Mouse (Mus musculus) forebrain, embryonic 16.5 days (tissue): ENCODE data around the gene Rsg1. TPM values are rescaled to one million over a fixed set of nuclear protein-coding genes. Genes with fewer than 3 reads are reported as not detected.

Experiments used
- ATAC-seq: fragments of 200-750 bp; cut with Nextera tagmentation; 2 replicates; pipeline ENCODE4 v1.8.0; 2017; ENCODE audit warnings: mild to moderate bottlenecking, moderate library complexity
- H3K27ac ChIP-seq: fragments of 300-500 bp; sonication (generic); 2 replicates; pipeline ENCODE4 v1.5.1; 2014; ENCODE audit warnings: low read length, control low read depth
- H3K27me3 ChIP-seq: fragments of 300-500 bp; sonication (generic); replicated peaks from 2 replicates; pipeline ENCODE4 v1.6.1; 2014; ENCODE audit warnings: low read length; ENCODE audit not compliant: control insufficient read depth, insufficient read depth
- H3K36me3 ChIP-seq: fragments of 300-500 bp; sonication (generic); 2 replicates; pipeline ENCODE4 v1.6.1; 2014; ENCODE audit not compliant: control insufficient read depth, insufficient read depth
- H3K4me1 ChIP-seq: fragments of 300-500 bp; sonication (generic); replicated peaks from 2 replicates; pipeline ENCODE4 v1.6.1; 2014; ENCODE audit warnings: low read length; ENCODE audit not compliant: control insufficient read depth, insufficient read depth
- H3K4me2 ChIP-seq: fragments of 300-500 bp; sonication (generic); 2 replicates; pipeline ENCODE4 v1.6.1; 2014; ENCODE audit warnings: mild to moderate bottlenecking, low read length, control low read depth
- H3K4me3 ChIP-seq: fragments of 300-500 bp; sonication (generic); replicated peaks from 2 replicates; pipeline ENCODE4 v1.5.1; 2014; ENCODE audit warnings: mild to moderate bottlenecking, low read length, control low read depth
- H3K9ac ChIP-seq: fragments of 300-500 bp; sonication (generic); replicated peaks from 2 replicates; pipeline ENCODE4 v1.6.1; 2014; ENCODE audit warnings: low read depth, low read length, control low read depth
- H3K9me3 ChIP-seq: fragments of 300-500 bp; sonication (generic); 2 replicates; pipeline ENCODE4 v1.6.1; 2016; ENCODE audit warnings: low read length; ENCODE audit not compliant: control insufficient read depth
- WGBS: fragments of 180-500 bp; shearing (Covaris S2); extraction: QIAGEN DNeasy Blood & Tissue Kit; methylation state at CpG from one replicate; pipeline ENCODE4 v1.1.7; 2014; 5-methylcytosine and 5-hydroxymethylcytosine counted together
- polyA plus RNA-seq: library from polyadenylated mRNA; unstranded; fragments of >200 nt; fragmentation: Nextera tagmentation; extraction: Ambion mirVana; gene quantifications from 2 replicates; pipeline ENCODE4 v1.2.1, GENCODE M21; 2015

The Rsg1 gene
- polyA plus RNA-seq, 1 experiment from 2014 or later, result 11.0 TPM

- Histone ChIP-seq H3K9me3 (no peaks in the 10 kb centered on the region), H3K9ac (no peak overlapping the region), H3K4me2 (no peak overlapping the region), H3K27ac (no peak overlapping the region), H3K36me3 (no peaks in the 10 kb centered on the region), H3K27me3 (no peaks in the 10 kb centered on the region), H3K4me3 (no peak overlapping the region), H3K4me1 (no peaks in the 10 kb centered on the region)
- ATAC-seq, result no peak
- 94% methylated on average over 2 of the region's 2 CpGs for WGBS
Measured at GRCm38 (mm10) chr4:141183932-141184331, 29.8 kb upstream of the Rsg1 start.

- no peak for ATAC-seq
- Histone ChIP-seq H3K27me3 (no peaks in the 10 kb centered on the region), H3K36me3 (no peaks in the 10 kb centered on the region), H3K4me3 (no peak overlapping the region), H3K9ac (no peak overlapping the region), H3K4me2 (no peak overlapping the region), H3K27ac (no peak overlapping the region), H3K9me3 (no peaks in the 10 kb centered on the region), H3K4me1 (no peaks in the 10 kb centered on the region)
- WGBS, result 87% methylated on average over 4 of the region's 4 CpGs
Measured at GRCm38 (mm10) chr4:141184426-141184825, 29.3 kb upstream of the Rsg1 start.

- WGBS, result 79% methylated on average over 9 of the region's 9 CpGs
- no peaks in the 10 kb centered on the region for H3K36me3 ChIP-seq
- ATAC-seq, result no peak
Measured at GRCm38 (mm10) chr4:141186923-141187836, 26.6 kb upstream of the Rsg1 start.

GRCm38 (mm10) chr4:141191294-141191693, 22.5 kb upstream of the Rsg1 start:
- Histone ChIP-seq H3K27ac (no peak overlapping the region), H3K9ac (no peak overlapping the region), H3K4me2 (no peak overlapping the region), H3K36me3 (peaks cover 8% of the 10 kb centered on the region), H3K27me3 (no peaks in the 10 kb centered on the region), H3K4me3 (no peak overlapping the region), H3K9me3 (no peaks in the 10 kb centered on the region), H3K4me1 (no peaks in the 10 kb centered on the region)
- WGBS, result 92% methylated on average over 7 of the region's 7 CpGs
- ATAC-seq, result no peak

More at GRCm38 (mm10) chr4:141186923-141187836, 26.6 kb upstream of the Rsg1 start:
- Histone ChIP-seq H3K27ac (no peak overlapping the region), H3K9me3 (no peaks in the 10 kb centered on the region), H3K4me2 (no peak overlapping the region), H3K4me3 (no peak overlapping the region), H3K9ac (no peak overlapping the region), H3K27me3 (no peaks in the 10 kb centered on the region), H3K4me1 (no peaks in the 10 kb centered on the region)

GRCm38 (mm10) chr4:141194553-141194952, 19.2 kb upstream of the Rsg1 start:
- no peak overlapping the region for H3K4me2 ChIP-seq
- H3K9ac ChIP-seq, result no peak overlapping the region
- no peak overlapping the region for H3K27ac ChIP-seq
- no peaks in the 10 kb centered on the region for H3K27me3 ChIP-seq
- H3K36me3 ChIP-seq, result peaks cover 18% of the 10 kb centered on the region
- no peaks in the 10 kb centered on the region for H3K9me3 ChIP-seq
- no peak for ATAC-seq
- H3K4me3 ChIP-seq, result no peak overlapping the region
- no peaks in the 10 kb centered on the region for H3K4me1 ChIP-seq
- 90% methylated on average over 6 of the region's 6 CpGs for WGBS

- peaks cover 22% of the 10 kb centered on the region for H3K36me3 ChIP-seq
Measured at GRCm38 (mm10) chr4:141196981-141197685, 16.6 kb upstream of the Rsg1 start.

GRCm38 (mm10) chr4:141197686-141198035, 16.1 kb upstream of the Rsg1 start:
- Histone ChIP-seq H3K27ac (no peak overlapping the region), H3K36me3 (peaks cover 26% of the 10 kb centered on the region), H3K27me3 (no peaks in the 10 kb centered on the region), H3K9me3 (no peaks in the 10 kb centered on the region), H3K4me1 (no peaks in the 10 kb centered on the region), H3K4me3 (no peak overlapping the region), H3K9ac (no peak overlapping the region), H3K4me2 (no peak overlapping the region)
- WGBS, result 93% methylated on average over 13 of the region's 13 CpGs
- no peak for ATAC-seq

More at GRCm38 (mm10) chr4:141196981-141197685, 16.6 kb upstream of the Rsg1 start:
- no peak overlapping the region for H3K4me2 ChIP-seq
- H3K9me3 ChIP-seq, result no peaks in the 10 kb centered on the region
- H3K27me3 ChIP-seq, result no peaks in the 10 kb centered on the region
- ATAC-seq, result no peak
- H3K9ac ChIP-seq, result no peak overlapping the region
- no peak overlapping the region for H3K4me3 ChIP-seq
- no peak overlapping the region for H3K27ac ChIP-seq
- no peaks in the 10 kb centered on the region for H3K4me1 ChIP-seq
- WGBS, result 95% methylated on average over 13 of the region's 13 CpGs

GRCm38 (mm10) chr4:141200906-141201305, 12.8 kb upstream of the Rsg1 start:
- Histone ChIP-seq H3K4me2 (no peak overlapping the region), H3K27me3 (no peaks in the 10 kb centered on the region), H3K4me3 (no peak overlapping the region), H3K4me1 (no peaks in the 10 kb centered on the region), H3K36me3 (peaks cover 20% of the 10 kb centered on the region), H3K27ac (no peak overlapping the region), H3K9ac (no peak overlapping the region), H3K9me3 (no peaks in the 10 kb centered on the region)
- ATAC-seq, result no peak
- WGBS, result 86% methylated on average over 11 of the region's 11 CpGs

- ATAC-seq, result no peak
- no peak overlapping the region for H3K27ac ChIP-seq
- H3K4me3 ChIP-seq, result no peak overlapping the region
- 97% methylated on average over 6 of the region's 6 CpGs for WGBS
- no peak overlapping the region for H3K9ac ChIP-seq
- no peaks in the 10 kb centered on the region for H3K27me3 ChIP-seq
- H3K9me3 ChIP-seq, result no peaks in the 10 kb centered on the region
- H3K36me3 ChIP-seq, result peaks cover 17% of the 10 kb centered on the region
- H3K4me2 ChIP-seq, result no peak overlapping the region
- H3K4me1 ChIP-seq, result no peaks in the 10 kb centered on the region
Measured at GRCm38 (mm10) chr4:141202192-141202591, 11.6 kb upstream of the Rsg1 start.
